Mouse (Mus musculus): ENCODE data around the gene Tmem174. TPM values are rescaled to one million over a fixed set of nuclear protein-coding genes. Genes with fewer than 3 reads are reported as not detected.

Gene Tmem174
- polyA plus RNA-seq, 1 experiment from 2014 or later = not detected

DNA sequence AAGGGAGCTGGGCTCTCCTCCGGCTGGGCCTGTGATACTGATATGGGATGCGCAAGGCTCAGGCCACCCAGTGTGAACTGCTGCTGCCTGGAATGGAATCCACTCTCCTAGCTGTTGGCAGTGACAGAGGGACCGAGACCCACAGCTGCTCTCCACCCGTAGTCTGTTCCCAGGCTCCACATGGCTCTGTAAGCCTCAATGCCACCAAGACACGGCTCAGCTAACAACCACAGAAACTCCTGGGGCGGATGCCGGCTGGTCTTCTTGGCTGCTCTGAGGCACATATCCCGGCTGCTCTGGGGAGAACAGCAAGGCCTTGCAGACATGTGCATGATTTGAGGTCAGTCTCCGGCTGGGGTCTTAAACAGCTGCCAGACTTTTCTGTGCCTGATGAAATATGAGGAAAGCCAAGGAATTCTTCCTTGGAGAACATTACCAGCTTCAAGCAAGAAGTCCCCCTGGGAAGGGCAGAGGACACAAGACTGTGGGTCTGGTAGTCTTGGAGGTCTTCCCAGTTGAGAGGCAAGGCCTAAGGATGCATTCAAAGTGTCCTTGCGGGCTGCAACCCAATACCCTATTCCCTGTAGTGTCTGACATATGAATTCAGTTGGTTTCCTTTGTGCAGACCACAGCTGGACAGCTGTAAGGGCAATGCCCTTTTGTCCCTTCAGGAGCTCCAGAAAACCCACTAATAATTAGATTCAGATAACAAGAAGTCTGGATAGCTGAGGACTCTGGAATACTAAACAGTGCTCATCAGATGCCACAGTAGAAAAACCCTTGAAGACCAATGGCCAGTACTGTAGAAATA is 17.1 kb upstream of the Tmem174 start:
- no peaks in the 10 kb centered on the region for H3K36me3 ChIP-seq (replicated peaks)
- H3K27ac ChIP-seq = no peak overlapping the region
- peaks cover 8% of the 10 kb centered on the region for H3K4me1 ChIP-seq
- 83% methylated on average over 10 of the region's 10 CpGs for WGBS
- H3K27me3 ChIP-seq (ENCODE audit: poor library complexity, severe bottlenecking) = no peaks in the 10 kb centered on the region
- no peak overlapping the region for H3K4me3 ChIP-seq
- no peak for DNase-seq (ENCODE audit: extremely low spot score, low spot score)
- H3K9me3 ChIP-seq = no peaks in the 10 kb centered on the region

DNA sequence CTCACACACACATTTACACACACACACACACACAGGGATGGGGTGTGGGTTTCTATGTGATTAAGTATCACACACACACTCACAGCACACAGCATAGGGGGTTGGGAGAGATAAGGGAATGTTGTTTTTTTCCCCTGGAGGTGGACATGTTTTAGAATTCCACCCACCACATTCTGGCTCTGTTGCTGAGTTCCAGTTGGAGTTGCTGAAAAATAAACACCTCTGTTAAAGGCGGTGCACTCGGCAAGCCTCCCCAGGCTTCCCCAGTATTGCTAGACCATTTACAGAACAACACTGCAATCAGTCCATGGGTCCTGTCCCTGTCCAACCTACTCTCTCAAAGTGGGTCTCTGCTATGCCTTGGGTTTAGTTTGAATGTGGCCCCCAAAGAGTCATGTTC is 15.0 kb upstream of the Tmem174 start:
- Histone ChIP-seq H3K4me3 (no peak overlapping the region), H3K27me3 (ENCODE audit: poor library complexity, severe bottlenecking) (no peaks in the 10 kb centered on the region), H3K4me1 (peaks cover 8% of the 10 kb centered on the region), H3K27ac (no peak overlapping the region), H3K36me3 (replicated peaks) (no peaks in the 10 kb centered on the region), H3K9me3 (no peaks in the 10 kb centered on the region)
- DNase-seq (ENCODE audit: extremely low spot score, low spot score) = no peak
- WGBS = 93% methylated on average over 2 of the region's 2 CpGs

DNA sequence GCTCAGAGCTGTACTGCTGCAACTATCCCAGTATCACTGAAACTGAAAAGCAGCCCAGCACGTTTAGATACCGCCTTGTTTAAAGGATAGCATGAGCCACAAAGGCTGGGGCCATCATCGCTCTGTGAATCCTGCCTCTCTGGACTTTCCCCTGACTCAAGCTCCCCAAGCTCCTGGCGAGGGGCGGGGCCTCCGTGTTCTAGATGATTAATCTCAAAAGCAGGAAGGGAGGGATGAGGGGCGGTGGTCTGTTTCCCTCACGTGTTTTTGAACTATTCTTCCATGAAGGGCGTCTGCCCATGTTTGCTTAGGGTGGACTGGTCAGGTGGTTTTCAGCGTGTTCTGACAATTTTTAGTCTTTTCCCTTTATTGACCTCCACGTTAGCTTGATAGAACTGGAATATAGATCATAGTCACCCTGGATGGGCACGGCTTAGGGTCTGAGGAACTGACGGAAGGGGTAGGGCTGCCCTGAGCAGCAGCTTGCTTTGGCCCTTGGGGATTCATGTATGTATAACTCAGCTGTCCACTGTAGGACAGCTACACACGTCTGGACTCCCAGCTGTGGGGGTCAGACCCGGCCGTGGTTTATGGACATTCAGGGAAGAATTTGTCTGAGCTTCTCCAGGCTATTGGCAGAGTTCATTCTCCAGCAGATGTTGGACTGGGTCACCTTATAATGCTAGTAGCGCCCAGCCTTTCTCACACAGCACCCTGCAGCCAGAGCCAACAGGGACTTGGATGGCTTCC is 14.2 kb upstream of the Tmem174 start:
- no peak overlapping the region for H3K4me3 ChIP-seq
- no peak for DNase-seq (ENCODE audit: extremely low spot score, low spot score)
- no peaks in the 10 kb centered on the region for H3K9me3 ChIP-seq
- peaks cover 8% of the 10 kb centered on the region for H3K4me1 ChIP-seq
- H3K27me3 ChIP-seq (ENCODE audit: poor library complexity, severe bottlenecking) = no peaks in the 10 kb centered on the region
- no peaks in the 10 kb centered on the region for H3K36me3 ChIP-seq (replicated peaks)
- WGBS = 82% methylated on average over 17 of the region's 17 CpGs
- no peak overlapping the region for H3K27ac ChIP-seq

DNA sequence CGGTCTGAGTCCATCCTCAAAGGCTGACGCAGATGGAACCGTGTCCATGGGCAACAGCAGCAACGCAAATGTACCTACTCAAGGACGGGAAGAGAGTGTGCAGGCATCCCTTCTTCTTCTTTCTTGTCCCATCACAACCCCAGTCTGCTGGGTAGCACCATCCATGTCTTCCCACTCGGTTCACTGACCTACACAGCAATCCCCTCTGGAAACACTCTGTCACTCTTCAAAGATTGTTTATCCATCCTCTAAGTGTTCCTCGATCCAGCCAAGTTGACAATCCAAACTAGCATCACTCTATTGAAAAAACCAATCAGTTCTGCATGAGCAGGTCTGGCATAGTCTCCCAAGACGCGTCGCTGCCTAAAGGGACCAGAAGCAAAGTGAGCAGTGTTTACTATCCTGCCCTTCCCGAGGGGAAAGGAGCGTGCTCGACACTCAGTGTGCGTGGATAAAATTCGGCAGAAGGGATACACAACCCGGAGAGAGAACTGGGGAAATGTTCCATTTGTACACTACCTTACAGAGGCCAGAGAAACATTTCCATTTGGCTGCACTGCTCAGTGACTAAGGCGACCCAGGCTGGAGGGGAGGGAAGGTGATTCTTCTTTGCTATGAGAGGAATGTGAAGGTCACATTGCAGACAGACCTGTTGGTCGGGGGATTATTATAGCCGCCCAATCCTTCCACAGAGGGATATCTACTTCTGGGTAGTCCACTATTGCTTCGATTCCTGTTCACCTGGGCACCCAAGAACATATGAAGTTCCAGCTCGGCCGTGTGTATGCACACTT is 10.8 kb upstream of the Tmem174 start:
- Histone ChIP-seq H3K4me1 (no peaks in the 10 kb centered on the region), H3K27ac (no peak overlapping the region), H3K27me3 (ENCODE audit: poor library complexity, severe bottlenecking) (no peaks in the 10 kb centered on the region), H3K4me3 (no peak overlapping the region), H3K9me3 (no peaks in the 10 kb centered on the region), H3K36me3 (replicated peaks) (no peaks in the 10 kb centered on the region)
- DNase-seq (ENCODE audit: extremely low spot score, low spot score) = no peak
- WGBS = 92% methylated on average over 22 of the region's 22 CpGs

DNA sequence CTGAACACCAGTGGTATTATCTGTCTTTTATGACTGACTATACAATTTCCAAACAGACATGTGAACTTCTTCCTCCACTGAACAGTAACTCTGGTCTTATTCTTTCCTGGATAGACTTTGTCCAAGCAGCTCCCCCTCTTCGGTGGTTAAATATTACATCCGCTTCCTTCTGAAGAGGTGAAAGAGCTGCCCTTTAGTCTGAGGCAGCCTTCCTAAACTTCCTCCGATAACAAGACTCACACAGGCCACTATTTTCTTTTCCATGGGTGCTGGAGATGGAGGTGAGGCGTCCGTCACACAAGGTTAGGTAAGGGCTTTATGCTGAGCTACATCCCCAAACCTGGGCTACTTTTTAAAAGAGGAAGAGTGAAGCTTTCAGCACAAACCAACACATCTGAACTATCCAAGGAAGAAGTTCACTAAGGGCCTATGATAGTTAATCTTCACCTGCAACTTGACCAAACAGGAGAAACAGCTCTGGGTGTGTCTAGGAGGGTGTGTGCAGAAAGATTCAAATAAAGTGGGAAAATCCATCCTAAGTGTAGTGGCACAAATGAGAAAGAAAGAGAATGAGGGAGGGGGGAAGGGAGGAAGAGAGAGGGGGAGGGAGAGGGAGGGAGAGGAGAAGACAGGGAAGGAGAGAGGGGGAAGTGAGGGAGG is 1.4 kb upstream of the Tmem174 start:
- no peak for DNase-seq (ENCODE audit: extremely low spot score, low spot score)
- Histone ChIP-seq H3K36me3 (replicated peaks) (no peaks in the 10 kb centered on the region), H3K27ac (no peak overlapping the region), H3K4me1 (no peaks in the 10 kb centered on the region), H3K27me3 (ENCODE audit: poor library complexity, severe bottlenecking) (peaks cover 18% of the 10 kb centered on the region), H3K4me3 (no peak overlapping the region), H3K9me3 (no peaks in the 10 kb centered on the region)
- 90% methylated on average over 5 of the region's 5 CpGs for WGBS

DNA sequence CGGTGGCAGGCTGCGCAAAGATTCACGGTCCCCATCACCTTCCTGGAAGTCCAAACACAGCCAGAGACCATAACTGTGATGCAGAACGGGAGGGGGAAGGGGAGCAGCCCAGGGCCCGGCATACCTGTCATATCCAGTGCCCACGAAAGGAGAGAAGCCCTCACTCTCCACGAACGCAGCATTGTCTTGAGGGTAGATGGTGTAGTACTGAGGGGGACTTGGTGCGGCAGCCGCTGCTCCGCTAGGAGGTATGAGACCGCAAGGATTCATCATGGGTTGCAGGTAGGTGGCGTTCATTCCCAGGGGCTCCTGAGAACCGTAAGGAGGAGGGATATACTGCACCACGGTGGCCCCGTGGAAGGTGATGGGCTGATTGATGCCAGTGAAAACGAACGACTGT is 639 bp downstream of the Tmem174 start:
- Histone ChIP-seq H3K4me1 (peaks cover 5% of the 10 kb centered on the region), H3K9me3 (no peaks in the 10 kb centered on the region), H3K36me3 (replicated peaks) (no peaks in the 10 kb centered on the region), H3K27ac (no peak overlapping the region), H3K4me3 (no peak overlapping the region), H3K27me3 (ENCODE audit: poor library complexity, severe bottlenecking) (peaks cover 22% of the 10 kb centered on the region)
- 72% methylated on average over 18 of the region's 18 CpGs for WGBS
- DNase-seq (ENCODE audit: extremely low spot score, low spot score) = no peak

DNA sequence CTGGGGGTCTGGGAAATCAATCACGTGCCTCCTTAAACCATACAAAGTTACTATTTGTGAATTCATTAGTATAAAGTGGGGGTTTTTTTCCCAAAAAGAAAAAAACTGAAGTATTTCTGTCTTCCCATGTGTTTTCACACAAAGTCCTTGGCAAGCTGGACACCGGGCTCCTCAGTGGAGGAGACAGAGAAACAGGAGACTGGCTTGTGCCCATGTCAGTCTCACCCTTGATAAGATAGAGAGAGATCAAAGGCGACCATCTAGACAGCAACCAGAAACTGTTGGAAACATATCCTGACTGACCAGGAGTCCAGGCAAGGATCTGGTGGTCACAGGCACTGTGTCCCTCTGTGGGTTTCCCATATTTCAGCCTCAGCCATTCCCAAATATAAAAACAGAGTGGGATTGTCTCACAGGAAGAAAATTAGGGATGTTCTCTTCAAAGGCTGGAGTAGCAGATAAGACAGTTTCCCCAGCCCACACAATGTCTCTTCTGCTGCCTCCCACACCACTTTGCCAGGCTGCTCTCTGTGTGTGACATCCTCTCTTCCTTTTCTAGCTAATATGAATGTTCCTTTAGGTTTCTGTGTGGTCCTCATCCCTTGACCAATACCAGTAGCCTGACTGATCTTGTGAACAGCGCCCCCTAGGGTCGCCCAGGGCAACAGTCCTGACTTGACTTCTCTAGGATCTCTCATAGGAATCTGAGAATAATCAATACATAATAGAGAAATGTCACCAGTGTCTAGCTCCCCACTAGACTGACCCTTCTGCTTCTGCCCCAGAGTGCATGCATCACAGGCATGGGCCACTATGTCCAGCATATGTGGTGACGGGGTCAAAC is 3.3 kb downstream of the Tmem174 start:
- 59% methylated on average over 6 of the region's 6 CpGs for WGBS
- DNase-seq (ENCODE audit: extremely low spot score, low spot score) = no peak
- Histone ChIP-seq H3K36me3 (replicated peaks) (no peaks in the 10 kb centered on the region), H3K4me1 (peaks cover 18% of the 10 kb centered on the region), H3K27me3 (ENCODE audit: poor library complexity, severe bottlenecking) (peaks cover 31% of the 10 kb centered on the region), H3K27ac (no peak overlapping the region), H3K4me3 (no peak overlapping the region), H3K9me3 (no peaks in the 10 kb centered on the region)

DNA sequence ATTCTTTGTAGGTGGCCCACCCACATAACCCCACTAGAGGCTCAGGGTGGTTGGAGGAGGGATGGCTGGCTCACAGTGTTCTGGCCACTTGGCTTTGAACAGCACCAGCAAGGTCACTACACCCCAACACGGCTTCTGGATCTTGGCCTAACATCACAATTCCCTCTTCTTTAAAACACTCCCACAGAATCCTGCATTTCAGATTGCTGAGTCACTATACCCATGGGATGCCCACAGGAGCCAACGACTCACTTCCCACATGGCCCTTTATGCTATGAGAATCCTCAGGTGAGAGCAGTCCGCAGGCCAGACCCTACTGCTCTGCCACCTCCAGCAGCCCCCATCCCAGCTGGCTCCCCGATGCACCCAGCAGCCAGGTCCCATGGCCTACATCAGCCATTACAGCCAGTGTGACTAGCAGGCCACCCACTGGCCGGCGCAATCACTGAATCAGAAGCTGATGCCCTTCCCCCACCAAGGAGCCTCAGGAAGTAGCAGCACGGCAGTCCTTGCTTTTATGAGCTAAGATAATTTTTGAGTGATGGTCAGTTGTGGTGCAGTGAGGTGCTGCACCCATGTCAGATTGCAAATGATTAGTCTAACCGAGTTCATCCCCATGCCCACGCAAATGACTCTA is 4.8 kb downstream of the Tmem174 start:
- H3K27ac ChIP-seq = 0 out of 2 replicates have a peak overlapping the region, but pooled peaks have one; percentile 11
- no peaks in the 10 kb centered on the region for H3K9me3 ChIP-seq
- no peak overlapping the region for H3K4me3 ChIP-seq
- DNase-seq (ENCODE audit: extremely low spot score, low spot score) = no peak
- no peaks in the 10 kb centered on the region for H3K36me3 ChIP-seq (replicated peaks)
- peaks cover 18% of the 10 kb centered on the region for H3K4me1 ChIP-seq
- WGBS = 81% methylated on average over 9 of the region's 9 CpGs
- peaks cover 31% of the 10 kb centered on the region for H3K27me3 ChIP-seq (ENCODE audit: poor library complexity, severe bottlenecking)

DNA sequence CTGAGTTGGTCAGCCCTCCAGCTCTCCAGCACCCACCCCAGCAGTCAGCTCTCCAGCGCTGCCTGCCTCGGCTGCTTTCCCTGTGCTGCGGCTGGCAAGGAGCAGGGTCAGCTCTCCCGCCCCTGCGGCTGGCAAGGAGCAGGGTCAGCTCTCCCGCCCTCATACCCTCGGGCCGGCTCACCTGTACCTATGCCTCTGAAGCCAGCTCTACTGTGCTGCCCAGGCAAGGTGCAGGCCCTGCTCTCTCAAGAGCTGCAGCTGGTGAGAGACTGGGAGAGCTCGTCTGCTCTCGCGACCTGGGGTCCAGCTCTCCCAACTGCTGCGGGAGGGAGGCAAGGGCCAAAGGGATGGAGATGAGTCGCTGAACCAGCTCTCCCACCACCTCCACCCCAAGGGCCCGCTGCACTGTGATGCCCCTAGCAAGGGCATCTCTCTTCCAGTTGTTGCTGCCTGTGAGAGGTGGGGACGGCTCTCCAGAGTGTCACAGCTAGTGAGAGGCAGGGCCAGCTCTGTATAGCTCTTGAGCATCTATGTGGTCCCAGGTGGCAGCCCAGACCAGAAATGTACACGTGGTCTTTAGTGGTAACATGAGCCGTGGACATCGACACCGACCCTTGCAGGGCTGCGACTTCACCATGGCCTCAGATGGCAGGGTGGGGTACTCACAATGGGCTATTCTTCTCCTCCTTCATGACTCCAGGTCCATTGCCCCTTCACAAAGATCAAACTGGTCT is 5.9 kb downstream of the Tmem174 start:
- DNase-seq (ENCODE audit: extremely low spot score, low spot score) = no peak
- WGBS = 47% methylated on average over 20 of the region's 20 CpGs

DNA sequence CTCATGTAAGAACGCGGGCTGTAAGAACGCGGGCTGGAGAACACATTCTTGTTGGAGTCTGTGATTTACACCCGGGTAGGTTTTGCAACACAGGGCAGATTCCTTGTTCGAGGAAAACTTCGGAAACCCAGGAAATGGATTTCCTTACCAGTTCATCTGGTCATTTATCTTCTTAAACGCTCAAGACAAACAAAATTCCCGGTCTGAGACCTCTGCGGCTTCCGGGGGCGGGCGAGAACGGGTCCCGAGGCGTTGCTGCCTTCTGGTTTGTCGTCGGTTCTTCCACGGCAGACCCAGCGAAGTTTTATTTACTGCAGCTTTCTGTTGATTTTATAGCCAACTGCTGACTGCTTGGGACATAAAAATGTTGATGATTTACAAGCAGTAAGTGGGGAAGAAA is 10.5 kb downstream of the Tmem174 start:
- no peak for DNase-seq (ENCODE audit: extremely low spot score, low spot score)
- Histone ChIP-seq H3K27ac (no peak overlapping the region), H3K27me3 (ENCODE audit: poor library complexity, severe bottlenecking) (peaks cover 10% of the 10 kb centered on the region), H3K4me1 (peaks cover 21% of the 10 kb centered on the region), H3K4me3 (no peak overlapping the region), H3K36me3 (replicated peaks) (no peaks in the 10 kb centered on the region), H3K9me3 (no peaks in the 10 kb centered on the region)
- WGBS = 95% methylated on average over 20 of the region's 20 CpGs

More for the DNA sequence above, 5.9 kb downstream of the Tmem174 start:
- Histone ChIP-seq H3K4me1 (peaks cover 18% of the 10 kb centered on the region), H3K36me3 (replicated peaks) (no peaks in the 10 kb centered on the region), H3K9me3 (no peaks in the 10 kb centered on the region), H3K4me3 (no peak overlapping the region), H3K27me3 (ENCODE audit: poor library complexity, severe bottlenecking) (peaks cover 23% of the 10 kb centered on the region), H3K27ac (peak overlapping the region; percentile 70)

DNA sequence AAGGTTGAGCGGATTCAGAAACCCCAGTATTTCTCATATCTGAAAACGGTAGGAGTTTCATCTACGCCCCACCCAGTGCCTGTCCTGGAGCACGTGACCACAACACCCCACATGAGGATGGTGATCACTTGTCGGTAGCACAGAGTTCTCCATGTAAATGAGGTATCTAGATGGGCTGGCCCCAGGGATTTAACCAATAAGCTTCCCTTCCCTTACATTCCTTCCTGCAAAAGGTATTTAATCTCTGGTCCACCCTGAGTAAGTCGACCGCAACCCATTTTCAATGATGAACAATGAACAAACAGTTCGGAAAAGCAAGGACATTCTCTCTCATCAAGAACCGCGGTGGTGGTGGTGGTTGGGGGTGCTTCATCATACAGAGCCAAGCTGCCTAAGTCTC is 12.7 kb downstream of the Tmem174 start:
- no peak for DNase-seq (ENCODE audit: extremely low spot score, low spot score)
- Histone ChIP-seq H3K27me3 (ENCODE audit: poor library complexity, severe bottlenecking) (no peaks in the 10 kb centered on the region), H3K9me3 (no peaks in the 10 kb centered on the region), H3K27ac (0 out of 2 replicates have a peak overlapping the region, but pooled peaks have one; percentile 31), H3K4me3 (no peak overlapping the region), H3K4me1 (peaks cover 6% of the 10 kb centered on the region), H3K36me3 (replicated peaks) (no peaks in the 10 kb centered on the region)
- WGBS = 93% methylated on average over 10 of the region's 10 CpGs
